Mouse (Mus musculus) gastrocnemius, postnatal 25 days (tissue): ENCODE results near the gene Akt3. TPM values are rescaled to one million over a fixed set of nuclear protein-coding genes. Genes with fewer than 3 reads are reported as not detected.

ENCODE experiments used
- DNase-seq: peaks from one replicate; pipeline ENCODE4 v3.0.0; 2022
- total RNA-seq, 2 experiments: library from RNA; stranded (reverse); gene quantifications; 1 replicate in 1 of 2; 2 replicates in 1 of 2; pipeline ENCODE4 v1.2.3; 2021

Gene Akt3
- total RNA-seq, 2 experiments from 2014 or later = 10.4 to 14.0 TPM

GRCm38 (mm10) chr1:177051366-177051963 is 206.5 kb downstream of the Akt3 start:
- no peak for DNase-seq

- DNase-seq = no peak
These were observed 209.2 kb downstream of the Akt3 start for GRCm38 (mm10) chr1:177048773-177049172.

DNA sequence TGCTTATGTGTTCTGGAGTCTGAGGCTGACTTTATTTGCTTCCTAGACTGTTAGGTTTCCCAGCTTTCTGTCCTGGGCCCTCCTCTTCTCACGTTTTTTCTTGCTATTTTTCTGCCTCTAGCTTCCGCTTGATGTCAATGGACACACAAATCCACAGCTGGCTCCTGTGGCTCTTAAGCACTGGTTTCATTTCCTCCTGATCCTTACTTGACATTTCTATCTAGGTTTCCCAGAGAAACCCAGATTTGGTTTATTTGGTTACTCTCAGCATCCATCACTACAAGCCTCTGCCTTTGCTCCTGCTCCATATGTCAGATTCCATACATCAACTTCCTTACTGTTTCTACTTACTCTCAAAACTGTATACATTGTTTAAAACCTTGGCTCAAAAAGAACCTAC is 211.0 kb downstream of the Akt3 start:
- no peak for DNase-seq

DNA sequence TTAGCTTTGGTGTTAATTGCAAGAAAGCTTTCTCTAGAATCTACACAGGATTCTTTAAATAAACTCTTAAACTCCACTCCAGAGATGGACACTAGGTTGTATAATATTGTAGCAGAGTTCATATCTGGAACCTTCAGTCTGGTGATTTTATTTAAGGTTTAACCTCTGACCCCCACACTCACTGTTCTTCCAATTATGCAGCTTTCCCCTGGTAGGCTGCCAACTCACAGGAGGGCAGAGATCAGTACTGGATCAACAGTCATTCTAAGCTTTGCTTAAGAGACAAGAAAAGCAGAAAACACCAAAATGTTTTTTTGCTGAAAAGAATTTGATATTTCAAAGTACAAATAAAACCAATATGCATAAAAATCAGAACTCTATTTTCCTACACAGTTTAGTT is 212.1 kb downstream of the Akt3 start:
- DNase-seq = no peak

GRCm38 (mm10) chr1:177040058-177040457 is 217.9 kb downstream of the Akt3 start:
- no peak for DNase-seq

DNA sequence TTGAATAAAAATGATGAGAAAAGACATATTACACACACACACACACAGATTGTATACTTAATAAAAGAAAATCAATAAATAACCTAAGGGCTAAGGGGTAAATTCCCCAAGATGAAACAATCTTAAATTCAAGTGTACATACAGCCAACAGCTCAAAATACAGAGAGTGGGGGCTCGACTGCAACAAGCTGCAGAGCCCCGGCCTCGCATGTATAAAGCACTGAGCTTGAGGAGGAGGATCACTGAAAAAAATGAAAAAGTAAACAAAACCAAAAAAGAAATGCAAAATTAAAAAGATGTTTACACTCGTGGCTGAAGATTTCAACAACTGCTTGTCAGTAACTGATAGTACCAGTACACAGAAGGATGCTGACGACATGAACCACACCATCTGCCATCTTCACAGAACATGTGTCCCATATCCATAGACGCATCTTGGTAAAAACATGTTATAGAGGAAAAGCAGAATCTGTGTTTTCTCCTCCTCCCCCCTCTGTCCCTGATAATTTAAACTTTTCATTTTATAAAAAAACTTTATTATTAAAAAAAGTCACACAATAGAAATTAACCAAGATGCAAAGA is 218.8 kb downstream of the Akt3 start:
- no peak for DNase-seq

- DNase-seq = no peak
These were observed 219.6 kb downstream of the Akt3 start for GRCm38 (mm10) chr1:177038383-177038782.

DNA sequence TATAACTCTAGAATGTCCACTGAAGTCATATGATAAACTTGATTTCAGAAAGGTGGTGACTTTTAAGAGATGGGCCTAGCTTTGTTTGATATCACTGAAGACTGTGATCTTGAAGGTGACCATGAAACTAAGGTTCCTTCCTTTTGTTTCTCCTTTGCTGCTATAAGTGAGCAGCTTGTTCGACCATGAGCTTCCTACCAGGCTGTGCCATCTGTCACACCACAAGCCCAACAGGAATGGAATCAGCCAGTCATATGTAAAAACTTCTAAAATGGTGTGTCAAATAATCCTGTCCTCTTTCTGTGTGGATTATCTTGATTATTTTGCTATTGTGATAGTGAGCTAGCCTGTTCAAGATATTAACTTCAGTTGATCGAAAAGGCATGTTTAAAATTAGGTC is 222.5 kb downstream of the Akt3 start:
- no peak for DNase-seq

GRCm38 (mm10) chr1:177032233-177032632 is 225.8 kb downstream of the Akt3 start:
- DNase-seq = no peak

DNA sequence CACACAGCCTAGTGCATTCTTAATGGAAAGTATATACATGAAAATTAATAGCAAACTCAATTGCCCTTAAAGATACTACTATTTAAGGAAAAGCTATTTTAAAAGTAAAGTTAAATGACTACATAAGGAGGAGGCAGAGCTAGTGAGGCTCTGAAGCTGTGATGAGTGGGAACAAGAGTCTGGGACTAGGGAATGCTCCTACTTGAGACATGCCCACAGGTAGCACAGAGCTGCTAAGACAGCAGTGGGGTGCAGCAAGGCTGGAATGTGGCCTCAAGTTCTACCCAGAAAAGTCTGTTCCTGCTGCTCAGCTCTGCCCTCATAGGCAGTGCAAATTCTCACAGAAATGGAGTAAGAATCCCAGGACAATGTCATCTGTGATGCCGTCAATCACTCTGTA is 226.8 kb downstream of the Akt3 start:
- DNase-seq = no peak

- DNase-seq = no peak
These were observed 227.3 kb downstream of the Akt3 start for GRCm38 (mm10) chr1:177030669-177031068.

DNA sequence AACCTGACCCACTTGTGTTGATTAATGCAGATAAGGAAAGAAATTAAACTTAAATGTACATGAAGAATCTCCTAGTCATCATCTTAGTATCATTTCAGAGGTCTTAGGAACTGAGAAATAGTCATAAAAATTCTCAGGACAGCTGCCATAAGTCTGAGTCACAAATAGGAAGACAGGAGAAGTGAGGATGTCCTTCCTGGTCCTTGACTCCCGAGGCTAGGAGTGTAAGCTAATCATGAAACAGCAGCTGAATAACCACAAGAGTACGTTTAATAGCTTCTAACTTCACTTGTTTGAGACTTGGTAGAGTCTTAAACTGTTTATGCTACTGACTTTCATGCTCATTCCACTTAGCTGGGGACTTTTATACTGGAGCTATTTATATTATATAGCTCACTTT is 229.0 kb downstream of the Akt3 start:
- DNase-seq = no peak

DNA sequence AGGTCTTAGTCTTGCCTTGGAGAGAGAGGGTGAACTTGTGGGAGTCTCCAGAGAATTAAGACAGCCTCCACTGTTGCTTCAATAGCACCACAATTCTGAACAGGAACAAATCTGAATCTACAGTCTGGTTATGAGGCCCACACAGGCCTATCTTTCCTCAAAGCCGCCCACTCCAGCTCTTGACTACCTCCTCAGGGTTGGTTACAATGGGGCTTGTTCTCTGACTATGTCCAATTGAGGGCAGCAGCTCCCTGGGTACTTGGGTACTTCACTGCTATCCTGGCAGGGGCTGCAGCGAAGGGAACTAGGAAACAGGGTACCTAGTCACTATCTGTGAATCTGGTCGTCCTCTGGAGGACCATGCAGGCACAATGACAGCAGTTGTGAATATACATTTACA is 230.3 kb downstream of the Akt3 start:
- DNase-seq = no peak

GRCm38 (mm10) chr1:177022751-177023150 is 235.3 kb downstream of the Akt3 start:
- DNase-seq = no peak

GRCm38 (mm10) chr1:177019668-177020067 is 238.3 kb downstream of the Akt3 start:
- DNase-seq = no peak

- no peak for DNase-seq
These were observed 239.3 kb downstream of the Akt3 start for GRCm38 (mm10) chr1:177018750-177019149.

DNA sequence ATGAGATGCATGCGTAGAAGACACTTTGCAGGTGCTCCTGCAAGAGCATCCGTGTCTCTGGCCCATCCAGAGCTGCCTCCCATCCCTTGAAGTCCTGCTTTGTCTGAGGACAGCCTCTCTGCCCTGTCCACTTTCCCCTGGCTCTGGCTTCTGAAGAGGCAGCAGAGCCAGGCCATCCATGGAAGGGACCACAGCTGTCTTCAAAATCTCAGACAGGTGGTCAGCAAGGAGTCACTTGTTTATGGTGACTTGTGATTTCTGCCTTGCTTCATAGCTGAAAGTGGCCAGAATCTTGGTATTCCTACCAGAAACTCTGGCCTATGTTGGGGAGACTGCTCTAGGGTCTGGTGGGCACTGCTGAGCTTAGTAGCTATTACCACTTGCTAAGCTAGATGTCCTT is 241.3 kb downstream of the Akt3 start:
- DNase-seq = no peak

DNA sequence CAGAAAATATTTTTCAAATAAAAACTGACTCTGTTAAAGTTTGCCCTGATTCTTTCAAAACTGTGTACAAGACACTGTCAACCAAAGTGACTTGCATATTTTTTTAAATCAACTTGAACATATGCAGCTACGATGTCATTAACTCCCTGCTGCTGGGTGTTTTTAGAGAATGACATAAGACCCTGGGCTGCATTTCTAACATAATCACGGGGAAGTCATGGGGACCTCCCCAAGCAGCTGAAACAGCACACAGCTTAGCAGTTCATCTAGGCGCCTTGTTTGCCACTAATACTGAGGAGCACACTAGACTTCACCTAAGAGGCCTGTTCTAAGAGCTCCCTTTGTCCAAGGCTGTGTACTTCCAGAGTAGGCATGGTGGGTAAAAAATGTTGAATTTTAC is 242.1 kb downstream of the Akt3 start:
- no peak for DNase-seq

- no peak for DNase-seq
These were observed 243.0 kb downstream of the Akt3 start for GRCm38 (mm10) chr1:177014921-177015439.

- no peak for DNase-seq
These were observed 243.7 kb downstream of the Akt3 start for GRCm38 (mm10) chr1:177014346-177014745.

- peak; percentile 35 for DNase-seq
These were observed 244.2 kb downstream of the Akt3 start for GRCm38 (mm10) chr1:177013776-177014175.

- no peak for DNase-seq
These were observed 244.7 kb downstream of the Akt3 start for GRCm38 (mm10) chr1:177013313-177013712.

GRCm38 (mm10) chr1:177012774-177013173 is 245.2 kb downstream of the Akt3 start:
- no peak for DNase-seq

DNA sequence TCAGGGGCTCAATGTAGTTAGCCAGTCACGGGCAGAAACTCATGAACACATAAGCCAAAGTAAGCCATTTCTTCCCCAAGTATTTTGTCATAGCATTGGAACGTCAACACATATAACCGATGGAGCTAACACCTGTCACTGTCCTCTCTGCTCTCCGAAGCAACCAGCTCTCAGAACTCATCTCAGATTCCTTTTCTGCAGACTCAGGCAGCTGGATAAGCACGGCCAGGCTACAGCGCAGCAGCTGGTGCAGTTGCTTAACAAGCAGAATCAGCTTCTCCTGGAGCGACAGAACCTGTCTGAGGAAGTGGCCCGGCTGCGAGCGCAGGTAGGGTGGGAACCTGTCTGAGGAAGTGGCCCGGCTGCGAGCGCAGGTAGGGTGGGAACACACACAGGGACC is 246.3 kb downstream of the Akt3 start:
- DNase-seq = no peak
